Mouse (Mus musculus) bone marrow, adult 2 months (tissue): ENCODE measurements around the gene Tmem160. TPM values are rescaled to one million over a fixed set of nuclear protein-coding genes. Genes with fewer than 3 reads are reported as not detected.

Experiments used
- H3K27ac ChIP-seq: fragments of 200-500 bp; 2 replicates; pipeline ENCODE4 v1.5.1; 2012; ENCODE audit warnings: low read depth, mild to moderate bottlenecking, control low read depth, inconsistent platforms, low read length; ENCODE audit not compliant: control insufficient read depth, poor library complexity, insufficient read depth
- H3K4me1 ChIP-seq: fragments of 200-500 bp; 2 replicates; pipeline ENCODE4 v1.6.1; 2011; ENCODE audit warnings: low read length; ENCODE audit not compliant: control insufficient read depth, insufficient read depth
- H3K4me3 ChIP-seq: fragments of 200-500 bp; replicated peaks from 2 replicates; pipeline ENCODE3; 2011; ENCODE audit warnings: mild to moderate bottlenecking, low read depth, low read length, control low read depth; ENCODE audit not compliant: control insufficient read depth
- CTCF ChIP-seq: fragments of 200-500 bp; IDR thresholded peaks from 2 replicates; pipeline ENCODE4 v1.5.1; 2011; ENCODE audit warnings: low read length, control low read depth; ENCODE audit not compliant: control insufficient read depth, insufficient read depth
- POLR2A ChIP-seq: fragments of 200-500 bp; IDR thresholded peaks from 2 replicates; pipeline ENCODE4 v1.6.1; 2011; ENCODE audit warnings: low read depth, mild to moderate bottlenecking, control low read depth, low read length, borderline replicate concordance; ENCODE audit not compliant: control insufficient read depth
- WGBS: fragments of 180-500 bp; shearing (Covaris S2); methylation state at CpG from one replicate; pipeline ENCODE4 v1.1.7; 2018; 5-methylcytosine and 5-hydroxymethylcytosine counted together
- polyA plus RNA-seq: library from polyadenylated mRNA; stranded (reverse); fragments of >200 nt; gene quantifications from 2 replicates; pipeline ENCODE4 v1.2.4, GENCODE M21; 2011; ENCODE audit warnings: low replicate concordance; ENCODE audit not compliant: missing spikeins, insufficient read depth, insufficient read length

The Tmem160 gene
- polyA plus RNA-seq, 1 experiment: 45.2 TPM

DNA sequence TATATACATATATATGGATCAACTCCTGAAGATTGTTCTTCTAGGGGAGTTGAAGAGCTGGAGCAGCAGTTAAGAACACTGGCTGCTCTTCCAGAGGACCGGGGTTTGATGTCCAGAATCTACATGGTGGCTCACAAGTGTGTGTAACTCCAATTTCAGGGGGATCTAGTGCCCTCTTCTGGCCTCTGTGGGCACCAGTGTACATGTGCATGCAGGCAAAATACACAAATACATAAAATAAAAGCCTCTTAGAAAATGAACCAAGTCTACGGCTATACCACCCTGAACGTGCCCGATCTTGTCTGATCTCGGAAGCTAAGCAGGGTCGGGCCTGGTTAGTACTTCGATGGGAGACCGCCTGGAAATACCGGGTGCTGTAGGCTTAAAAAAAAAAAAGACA is 19.0 kb downstream of the Tmem160 start:
- no peak for TF ChIP-seq POLR2A
- TF ChIP-seq CTCF: peak; percentile 44
- 37% methylated on average over 9 of the region's 9 CpGs for WGBS
- Histone ChIP-seq H3K4me3 (no peak overlapping the region), H3K4me1 (no peaks in the 10 kb centered on the region), H3K27ac (no peak overlapping the region)

DNA sequence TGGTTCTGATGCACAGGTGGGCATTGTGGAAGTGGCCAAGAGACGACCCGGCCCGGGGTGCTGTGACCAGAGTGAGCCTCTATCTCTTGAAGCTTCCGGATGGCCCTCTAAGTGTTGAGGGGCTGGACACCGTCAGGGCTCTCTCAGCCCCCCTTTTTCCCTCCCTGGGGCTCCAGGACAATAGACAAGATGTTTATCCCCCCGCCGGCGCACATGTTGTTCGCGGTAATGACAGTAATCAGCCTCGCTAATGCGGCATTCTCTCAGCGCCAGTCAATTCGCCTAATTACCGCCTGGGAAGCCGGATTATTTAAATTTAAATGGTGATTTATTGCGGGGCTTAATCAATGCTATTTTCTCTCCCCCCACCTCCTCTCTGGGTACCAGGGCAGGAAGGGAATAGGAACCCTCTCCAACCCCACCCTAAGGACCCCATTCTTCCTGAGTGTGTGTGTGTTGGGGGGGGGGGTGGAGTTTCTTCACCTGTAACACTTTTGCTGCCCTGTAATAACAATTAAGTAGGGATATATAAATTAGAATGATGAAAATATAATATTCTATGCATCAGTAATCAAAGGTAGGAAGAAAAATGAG is 19.6 kb downstream of the Tmem160 start:
- no peak for TF ChIP-seq POLR2A
- WGBS: 34% methylated on average over 17 of the region's 17 CpGs
- Histone ChIP-seq H3K4me3 (no peak overlapping the region), H3K27ac (no peak overlapping the region), H3K4me1 (no peaks in the 10 kb centered on the region)

- H3K4me3 ChIP-seq: no peak overlapping the region
- no peaks in the 10 kb centered on the region for H3K4me1 ChIP-seq
- no peak overlapping the region for H3K27ac ChIP-seq
- 80% methylated on average over 8 of the region's 8 CpGs for WGBS
- no peak for TF ChIP-seq POLR2A
- no peak for TF ChIP-seq CTCF
Observed at GRCm38 (mm10) chr7:16473847-16474246, 21.3 kb downstream of the Tmem160 start.

GRCm38 (mm10) chr7:16474445-16474844 is 21.9 kb downstream of the Tmem160 start:
- TF ChIP-seq CTCF (no peak), POLR2A (no peak)
- Histone ChIP-seq H3K4me1 (no peaks in the 10 kb centered on the region), H3K27ac (no peak overlapping the region), H3K4me3 (no peak overlapping the region)
- 11% methylated on average over 33 of the region's 33 CpGs for WGBS

- TF ChIP-seq POLR2A (no peak), CTCF (no peak)
- Histone ChIP-seq H3K27ac (no peak overlapping the region), H3K4me3 (no peak overlapping the region), H3K4me1 (no peaks in the 10 kb centered on the region)
- WGBS: 6% methylated on average over 23 of the region's 23 CpGs
Observed at GRCm38 (mm10) chr7:16475321-16475720, 22.7 kb downstream of the Tmem160 start.

GRCm38 (mm10) chr7:16475764-16476599 is 23.4 kb downstream of the Tmem160 start:
- H3K27ac ChIP-seq: no peak overlapping the region; the same call in 1 of the 2 replicates
- 3% methylated on average over 59 of the region's 59 CpGs for WGBS
- TF ChIP-seq POLR2A: no peak
- no peak for TF ChIP-seq CTCF
- H3K4me1 ChIP-seq: no peaks in the 10 kb centered on the region
- no peak overlapping the region for H3K4me3 ChIP-seq

DNA sequence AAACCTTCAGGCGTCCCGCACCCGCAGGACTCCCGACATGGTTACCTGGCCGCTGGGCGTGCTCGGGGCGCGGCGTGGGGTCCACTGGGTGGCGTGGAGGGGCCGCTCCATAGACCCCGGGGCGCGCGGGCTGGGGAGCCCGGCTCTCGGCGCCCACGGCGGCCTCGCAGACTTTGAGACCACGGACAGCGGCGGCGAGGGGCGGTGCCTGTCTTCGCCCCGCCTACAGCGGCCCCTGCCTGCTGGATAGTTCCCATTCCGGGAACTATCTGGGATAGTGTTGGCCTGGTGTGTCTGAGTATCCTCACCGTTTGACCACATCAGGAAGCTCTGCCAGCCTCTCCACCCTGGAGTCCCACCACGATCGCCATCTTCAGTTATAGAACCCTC is 24.0 kb downstream of the Tmem160 start:
- no peak overlapping the region; the same call in 1 of the 2 replicates for H3K27ac ChIP-seq
- 9% methylated on average over 34 of the region's 34 CpGs for WGBS
- TF ChIP-seq CTCF (no peak), POLR2A (no peak)
- H3K4me3 ChIP-seq: no peak overlapping the region
- H3K4me1 ChIP-seq: no peaks in the 10 kb centered on the region

DNA sequence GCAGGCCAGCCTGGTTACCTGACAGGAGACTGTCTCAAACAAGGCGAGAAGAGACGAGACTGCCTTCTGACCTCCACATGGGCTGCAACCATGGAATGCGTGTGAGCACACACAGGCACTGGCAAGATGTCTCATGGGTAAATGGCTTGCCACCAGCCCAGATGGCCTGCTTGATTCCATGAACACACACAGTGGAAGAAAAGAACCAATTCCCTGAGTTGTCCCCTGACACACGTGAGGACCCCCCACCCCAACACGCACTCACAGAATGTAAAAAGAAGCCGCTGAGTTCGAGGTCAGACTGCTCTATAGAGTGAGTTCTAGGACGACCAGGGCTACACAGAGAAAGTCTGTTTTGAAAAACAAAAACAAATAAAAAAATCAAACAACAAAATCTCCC is 25.0 kb downstream of the Tmem160 start, which contains the start of gene Npas1:
TSS of gene Npas1 (minus strand) at position 101 of the 400 bp plus-strand sequence.
- 83% methylated on average over 8 of the region's 8 CpGs for WGBS
- H3K27ac ChIP-seq: no peak within 1 kb of the TSS; the same call in 1 of the 2 replicates
- TF ChIP-seq CTCF: no peak
- TF ChIP-seq POLR2A: no peak
- no peak within 1 kb of the TSS for H3K4me3 ChIP-seq
- H3K4me1 ChIP-seq: no peaks in the 10 kb centered on the region
